Comparison of ENCODE assay signal across 19 mouse cellular contexts in genomic region chr19:6354030-6354429, GRCm38 (mm10). TPM values are rescaled to one million over a fixed set of nuclear protein-coding genes. Genes with fewer than 3 reads are reported as not detected.
DNase-seq lines count a peak whose midpoint lies in the region; ATAC-seq lines count a peak whose summit lies in the region.
"Had no signal": no experiment of that assay in that cellular context is flagged by ENCODE, and none has a peak within 500 bp of the region (broad histone marks: within the 10 kb centered on the region; RNA-seq: fewer than 3 reads in every experiment).

No protein-coding gene starts in this region.

- WGBS in heart, embryonic 11.5 days (ENCODE audit: insufficient replicate concordance), result 74% methylated on average over 7 of the region's 7 CpGs
- WGBS in midbrain, embryonic 12.5 days, result 83% methylated on average over 7 of the region's 7 CpGs
- 85% methylated on average over 7 of the region's 7 CpGs for WGBS in midbrain, embryonic 14.5 days

- no peak overlapping the region for H3K4me3 ChIP-seq in heart, embryonic 11.5 days (ENCODE audit: low read depth, low read length)
- no peak overlapping the region for H3K4me3 ChIP-seq in midbrain, embryonic 12.5 days
- H3K4me3 ChIP-seq in midbrain, embryonic 14.5 days (replicated peaks; ENCODE audit: low read depth, low read length), result no peak overlapping the region
- H3K4me3 ChIP-seq: embryonic facial prominence, embryonic 10.5 days; erythroblast, embryonic 14.5 days; forebrain, embryonic 10.5 days; heart, adult 2 months; heart, embryonic 15.5 days; hindbrain, embryonic 10.5 days had no signal

- peaks cover 10% of the 10 kb centered on the region for H3K4me1 ChIP-seq in heart, embryonic 11.5 days (ENCODE audit: control insufficient read depth, insufficient read depth, low read length)
- no peaks in the 10 kb centered on the region for H3K4me1 ChIP-seq in midbrain, embryonic 12.5 days
- H3K4me1 ChIP-seq in midbrain, embryonic 14.5 days (ENCODE audit: control insufficient read depth, insufficient read depth, low read length), result no peaks in the 10 kb centered on the region

- H3K27me3 ChIP-seq in heart, embryonic 11.5 days (ENCODE audit: control insufficient read depth, insufficient read depth, low read length), result no peaks in the 10 kb centered on the region
- H3K27me3 ChIP-seq in midbrain, embryonic 12.5 days, result no peaks in the 10 kb centered on the region
- no peaks in the 10 kb centered on the region for H3K27me3 ChIP-seq in midbrain, embryonic 14.5 days (ENCODE audit: control insufficient read depth, insufficient read depth, low read length)
- H3K27me3 ChIP-seq: heart, embryonic 15.5 days had no signal

- H3K9ac ChIP-seq in heart, embryonic 11.5 days (ENCODE audit: low read depth, low read length), result no peak overlapping the region
- H3K9ac ChIP-seq in midbrain, embryonic 12.5 days (replicated peaks), result no peak overlapping the region
- no peak overlapping the region for H3K9ac ChIP-seq in midbrain, embryonic 14.5 days (replicated peaks; ENCODE audit: low read length)
- H3K9ac ChIP-seq: heart, embryonic 15.5 days; hindbrain, embryonic 14.5 days had no signal

- 0 out of 2 replicates have a peak, but pooled peaks cover 2% of the 10 kb centered on the region for H3K36me3 ChIP-seq in heart, embryonic 11.5 days (ENCODE audit: control insufficient read depth, insufficient read depth, low read length)
- peaks cover 17% of the 10 kb centered on the region; the same call in 1 of the 2 replicates for H3K36me3 ChIP-seq in midbrain, embryonic 12.5 days
- H3K36me3 ChIP-seq in midbrain, embryonic 14.5 days (ENCODE audit: control insufficient read depth, insufficient read depth, low read length), result peaks cover 40% of the 10 kb centered on the region

- H3K4me2 ChIP-seq in heart, embryonic 11.5 days, result no peak overlapping the region
- no peak overlapping the region for H3K4me2 ChIP-seq in midbrain, embryonic 12.5 days (replicated peaks)
- H3K4me2 ChIP-seq in midbrain, embryonic 14.5 days (ENCODE audit: low read length), result no peak overlapping the region
- H3K4me2 ChIP-seq: heart, embryonic 15.5 days; hindbrain, embryonic 14.5 days had no signal

- ATAC-seq in heart, embryonic 11.5 days (replicated peaks; ENCODE audit: insufficient number of reproducible peaks, low FRiP score, low TSS enrichment), result 0 out of 2 replicates have a peak, but pooled peaks have one; percentile 18
- no peak for ATAC-seq in midbrain, embryonic 12.5 days (ENCODE audit: low FRiP score, low read depth)
- no peak for ATAC-seq in midbrain, embryonic 14.5 days (ENCODE audit: low FRiP score, low TSS enrichment)
- ATAC-seq in inflammation-experienced regulatory T-cells, adult 6 months, result no peak
- ATAC-seq: forebrain, embryonic 14.5 days; intestine, embryonic 16.5 days had no signal

- no peaks in the 10 kb centered on the region for H3K9me3 ChIP-seq in heart, embryonic 11.5 days (replicated peaks; ENCODE audit: control insufficient read depth, low read length)
- H3K9me3 ChIP-seq in midbrain, embryonic 12.5 days, result no peaks in the 10 kb centered on the region
- H3K9me3 ChIP-seq in midbrain, embryonic 14.5 days (ENCODE audit: control insufficient read depth, low read length), result no peaks in the 10 kb centered on the region
- H3K9me3 ChIP-seq: embryonic facial prominence, embryonic 10.5 days; forebrain, embryonic 10.5 days; G1E; heart, embryonic 15.5 days; hindbrain, embryonic 10.5 days had no signal

- DNase-seq in heart, adult 9 months (ENCODE audit: low spot score in 2 of 2), result no peak
- DNase-seq in midbrain, embryonic 14.5 days, result no peak
- peak; percentile 25 for DNase-seq in MN1 (ENCODE audit: low spot score)
- DNase-seq: adrenal gland, postnatal 25 days; cerebellum, postnatal 10 days; gastrocnemius, postnatal 10 days; heart, adult 2 months had no signal

- H3K27ac ChIP-seq in heart, embryonic 11.5 days (ENCODE audit: low read depth, low read length), result no peak overlapping the region
- H3K27ac ChIP-seq in midbrain, embryonic 12.5 days (replicated peaks), result 0 out of 2 replicates have a peak overlapping the region, but pooled peaks have one; percentile 3
- no peak overlapping the region for H3K27ac ChIP-seq in midbrain, embryonic 14.5 days (replicated peaks; ENCODE audit: low read depth, low read length)
- H3K27ac ChIP-seq: embryonic facial prominence, embryonic 10.5 days; forebrain, embryonic 10.5 days; heart, adult 2 months; heart, embryonic 15.5 days; hindbrain, embryonic 10.5 days; hindbrain, embryonic 14.5 days had no signal

RNA-seq across cellular contexts. Expression of gene Sf1, which starts 9.5 kb away (rescaled TPM):
- 106 and 124 TPM in 2 replicates for polyA plus RNA-seq in heart, embryonic 11.5 days (2014; fragmentation: Nextera tagmentation; extraction: Ambion mirVana)
- polyA plus RNA-seq in midbrain, embryonic 12.5 days (2016; fragmentation: Nextera tagmentation; extraction: Ambion mirVana), result 193 and 205 TPM in 2 replicates
- polyA plus RNA-seq in midbrain, embryonic 14.5 days (2014; fragmentation: Nextera tagmentation; extraction: Ambion mirVana), result 99.6 and 125 TPM in 2 replicates
- polyA plus RNA-seq in inflammation-experienced regulatory T-cells, adult 6 months (2017; shearing (Covaris generic)), result 10 to 100 TPM; 53.3 to 63.5 (median 59.1) TPM

RNA-seq across cellular contexts. Expression of gene Map4k2, which starts 13.1 kb away (rescaled TPM):
- 9.6 and 10.1 TPM in 2 replicates for polyA plus RNA-seq in heart, embryonic 11.5 days (2014; fragmentation: Nextera tagmentation; extraction: Ambion mirVana)
- polyA plus RNA-seq in midbrain, embryonic 12.5 days (2016; fragmentation: Nextera tagmentation; extraction: Ambion mirVana), result 14.6 and 14.7 TPM in 2 replicates
- polyA plus RNA-seq in midbrain, embryonic 14.5 days (2014; fragmentation: Nextera tagmentation; extraction: Ambion mirVana), result 14.3 and 18.8 TPM in 2 replicates
- polyA plus RNA-seq in inflammation-experienced regulatory T-cells, adult 6 months (2017; shearing (Covaris generic)), result 100 to 1,000 TPM in 1 of 3 experiments, 10 to 100 TPM in 2; 68.4 to 105 (median 88.5) TPM

RNA-seq across cellular contexts. Expression of gene Men1, which starts 19.3 kb away (rescaled TPM):
- polyA plus RNA-seq in heart, embryonic 11.5 days (2014; fragmentation: Nextera tagmentation; extraction: Ambion mirVana), result 31.8 and 35.1 TPM in 2 replicates
- 99.0 and 103 TPM in 2 replicates for polyA plus RNA-seq in midbrain, embryonic 12.5 days (2016; fragmentation: Nextera tagmentation; extraction: Ambion mirVana)
- polyA plus RNA-seq in midbrain, embryonic 14.5 days (2014; fragmentation: Nextera tagmentation; extraction: Ambion mirVana), result 54.8 and 55.4 TPM in 2 replicates
- 10 to 100 TPM; 15.8 to 18.7 (median 16.3) TPM for polyA plus RNA-seq in inflammation-experienced regulatory T-cells, adult 6 months (2017; shearing (Covaris generic))

RNA-seq across cellular contexts. Expression of gene Pygm, which starts 30.2 kb away (rescaled TPM):
- polyA plus RNA-seq in heart, embryonic 11.5 days (2014; fragmentation: Nextera tagmentation; extraction: Ambion mirVana), result 149 and 178 TPM in 2 replicates
- polyA plus RNA-seq in midbrain, embryonic 12.5 days (2016; fragmentation: Nextera tagmentation; extraction: Ambion mirVana), result 2.3 and 2.7 TPM in 2 replicates
- 2.0 and 2.9 TPM in 2 replicates for polyA plus RNA-seq in midbrain, embryonic 14.5 days (2014; fragmentation: Nextera tagmentation; extraction: Ambion mirVana)
- 1 to 10 TPM; 3.4 to 6.5 (median 5.7) TPM for polyA plus RNA-seq in inflammation-experienced regulatory T-cells, adult 6 months (2017; shearing (Covaris generic))

RNA-seq across cellular contexts. Expression of gene Rasgrp2, which starts 45.1 kb away (rescaled TPM):
- polyA plus RNA-seq in heart, embryonic 11.5 days (2014; fragmentation: Nextera tagmentation; extraction: Ambion mirVana), result 41.5 and 42.7 TPM in 2 replicates
- polyA plus RNA-seq in midbrain, embryonic 12.5 days (2016; fragmentation: Nextera tagmentation; extraction: Ambion mirVana), result 21.5 and 21.6 TPM in 2 replicates
- 32.9 and 58.5 TPM in 2 replicates for polyA plus RNA-seq in midbrain, embryonic 14.5 days (2014; fragmentation: Nextera tagmentation; extraction: Ambion mirVana)
- 100 to 1,000 TPM in 1 of 3 experiments, 10 to 100 TPM in 2; 59.9 to 201 (median 68.4) TPM for polyA plus RNA-seq in inflammation-experienced regulatory T-cells, adult 6 months (2017; shearing (Covaris generic))
